Mouse (Mus musculus): ENCODE data around the gene Sp9.

Sp9 gene

GRCm38 (mm10) chr2:73312152-73313116 lies 40.7 kb downstream of the Sp9 start, which contains the start of the genes Scrn3 and Cir1:
Gene Scrn3 (plus strand): TSS chr2:73312601.
Gene Cir1 (minus strand): TSS chr2:73312701.
- peak; percentile 81 to 93 for DNase-seq (ENCODE audit: low spot score in 2 of 2)

- DNase-seq (ENCODE audit: low spot score in 2 of 2) = peak in 1 of 2 experiments; percentile 18
Measured at GRCm38 (mm10) chr2:73313117-73313501, 41.4 kb downstream of the Sp9 start.

- no peak for DNase-seq (ENCODE audit: low spot score in 2 of 2)
Measured at GRCm38 (mm10) chr2:73314311-73314710, 42.6 kb downstream of the Sp9 start.

GRCm38 (mm10) chr2:73317426-73317825 lies 45.7 kb downstream of the Sp9 start:
- DNase-seq (ENCODE audit: low spot score in 2 of 2) = no peak

GRCm38 (mm10) chr2:73319218-73319617 lies 47.5 kb downstream of the Sp9 start:
- no peak for DNase-seq (ENCODE audit: low spot score in 2 of 2)

- DNase-seq (ENCODE audit: low spot score in 2 of 2) = no peak
Measured at GRCm38 (mm10) chr2:73322991-73323390, 51.3 kb downstream of the Sp9 start.

GRCm38 (mm10) chr2:73325871-73326270 lies 54.1 kb downstream of the Sp9 start:
- no peak for DNase-seq (ENCODE audit: low spot score in 2 of 2)
